Mouse (Mus musculus) gastrocnemius, adult 18-20 months (tissue): ENCODE results near the gene Tnrc6a. TPM values are rescaled to one million over a fixed set of nuclear protein-coding genes. Genes with fewer than 3 reads are reported as not detected.
"Not testable (repeated sequence)": the region's sequence is repeated elsewhere in the genome, so short reads cannot be mapped to it uniquely, and the experiment has no call there.

ENCODE experiments used
- DNase-seq: peaks from one replicate; pipeline ENCODE4 v3.0.0; 2021; ENCODE audit warnings: low spot score
- long read RNA-seq, 2 experiments: library from polyadenylated mRNA; stranded (forward); transcript quantifications; one replicate each; pipeline ENCODE4 v2.0.0; 2021
- total RNA-seq, 2 experiments: library from RNA; stranded (reverse); gene quantifications; 2 replicates each; pipeline ENCODE4 v1.2.3; 2021

Tnrc6a gene
- total RNA-seq: 10 to 100 TPM; 20.7 to 22.3 TPM
- long read RNA-seq, experiment 1, full-length matches to known transcripts: 3 of 14 reads
- long read RNA-seq, experiment 1, partial matches to known transcripts: 4 of 14 reads
- long read RNA-seq, experiment 1, other reads (novel, unspliced or antisense): 7 of 14 reads
- long read RNA-seq, experiment 2, full-length matches to known transcripts: 1 of 7 reads
- long read RNA-seq, experiment 2, partial matches to known transcripts: 3 of 7 reads
- long read RNA-seq, experiment 2, other reads (novel, unspliced or antisense): 3 of 7 reads

DNA sequence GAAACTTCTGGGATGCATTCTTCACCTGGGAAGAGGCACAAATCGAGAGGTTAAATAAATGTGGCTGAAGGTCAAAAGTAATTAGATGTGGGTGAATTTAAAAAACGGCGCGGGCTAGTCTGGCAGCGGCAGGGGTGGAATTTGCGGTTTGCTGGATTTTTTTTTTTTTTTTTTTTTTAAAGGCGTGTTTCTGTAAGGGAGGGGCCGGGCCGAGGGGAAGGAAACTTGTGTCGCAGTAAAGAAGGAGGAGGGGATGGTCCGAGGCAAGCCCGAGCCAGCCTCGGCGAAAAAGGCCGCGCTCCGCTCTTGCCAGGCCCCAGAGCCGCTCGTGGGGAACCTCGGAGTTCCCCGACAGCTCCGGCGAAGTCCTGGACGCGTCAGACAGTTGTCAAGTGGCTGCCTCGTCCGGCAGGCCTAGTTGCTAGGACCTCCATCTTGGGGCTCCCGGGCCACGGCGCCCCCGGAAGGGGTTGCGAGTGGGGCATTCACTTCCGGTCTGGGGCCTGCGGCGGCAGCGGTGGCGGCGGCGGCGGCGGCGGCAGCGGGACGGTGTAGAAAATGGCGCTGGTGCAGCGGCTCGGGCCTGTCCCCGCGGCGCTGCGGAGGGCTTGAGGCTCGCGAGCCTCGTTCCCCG is at the start of gene Tnrc6a:
Tnrc6a (plus strand) TSS at position 221 of the 634 bp plus-strand sequence.
- DNase-seq: peak; percentile 93

- DNase-seq: no peak
Measured at GRCm38 (mm10) chr7:123082236-123082635, 41.4 kb upstream of the Tnrc6a start.

GRCm38 (mm10) chr7:123083441-123084123 is 40.1 kb upstream of the Tnrc6a start:
- DNase-seq: no peak

DNA sequence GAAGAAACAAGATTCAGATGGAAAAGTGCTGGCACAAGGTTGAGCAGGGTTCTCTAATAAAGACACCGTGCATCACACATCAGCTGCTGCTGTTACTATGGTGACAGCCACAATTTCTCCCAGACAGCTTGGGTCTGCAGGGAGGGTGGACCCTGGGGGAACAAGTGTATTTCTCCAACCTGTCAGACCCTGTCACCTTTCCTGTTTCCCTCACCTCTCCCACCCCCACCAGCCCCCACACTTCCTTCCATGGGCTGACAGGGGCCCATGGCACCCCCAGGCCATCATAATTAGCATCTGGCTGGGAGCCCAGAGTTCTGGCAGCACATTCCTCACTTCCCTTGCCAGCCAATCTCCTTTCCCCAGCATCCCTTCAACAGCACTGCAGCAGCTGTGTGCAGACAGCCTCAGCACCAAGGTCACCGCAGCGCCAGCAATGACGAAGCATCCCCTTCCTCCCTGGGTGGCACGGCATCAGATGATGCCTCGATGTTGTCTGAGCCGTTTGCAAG is 39.4 kb upstream of the Tnrc6a start:
- peak; percentile 22 for DNase-seq

GRCm38 (mm10) chr7:123084708-123085107 is 39.0 kb upstream of the Tnrc6a start:
- no peak for DNase-seq

GRCm38 (mm10) chr7:123088920-123089319 is 34.8 kb upstream of the Tnrc6a start:
- no peak for DNase-seq

- DNase-seq: no peak
Measured at GRCm38 (mm10) chr7:123096344-123097120, 27.2 kb upstream of the Tnrc6a start.

GRCm38 (mm10) chr7:123097891-123098750 is 25.6 kb upstream of the Tnrc6a start:
- peak; percentile 73 for DNase-seq

DNA sequence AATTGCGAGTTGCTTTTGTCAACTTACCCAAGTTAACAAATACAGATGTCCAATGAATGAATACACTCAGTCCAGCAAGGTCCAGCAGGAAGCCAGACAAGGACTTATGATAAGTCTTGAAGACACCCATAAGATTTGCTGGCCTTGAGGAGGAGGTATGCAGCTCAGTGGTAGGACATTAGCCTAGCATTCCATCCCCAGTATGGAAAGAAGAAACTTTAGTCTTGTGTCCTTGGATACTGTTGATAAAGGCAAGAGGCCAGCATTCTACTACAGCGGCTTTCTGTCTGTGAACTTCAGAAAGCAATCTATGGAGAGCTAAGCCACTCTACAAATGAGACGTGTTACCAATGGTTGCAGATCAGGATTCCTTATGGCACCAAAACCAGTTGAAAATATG is 22.4 kb upstream of the Tnrc6a start:
- no peak for DNase-seq

DNA sequence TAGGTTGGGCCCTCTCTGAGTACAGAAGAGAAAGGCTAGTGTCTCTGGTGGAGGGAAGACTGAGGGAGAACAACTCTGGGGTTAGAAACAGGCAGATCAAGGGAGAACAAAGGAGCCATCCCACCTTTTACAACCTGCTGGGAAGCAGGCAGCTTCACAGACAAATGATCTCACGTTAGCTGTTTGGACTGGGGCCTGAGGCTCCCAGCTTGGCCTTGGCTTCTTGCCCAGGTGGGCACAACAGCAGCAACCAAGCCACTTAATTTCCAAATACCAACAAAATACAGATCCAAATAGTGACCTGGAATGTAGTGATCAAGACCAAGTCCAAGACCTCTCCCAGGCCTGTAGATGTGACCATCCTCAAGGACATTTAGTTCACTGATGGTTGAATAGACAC is 18.3 kb upstream of the Tnrc6a start:
- DNase-seq: not testable (repeated sequence)

DNA sequence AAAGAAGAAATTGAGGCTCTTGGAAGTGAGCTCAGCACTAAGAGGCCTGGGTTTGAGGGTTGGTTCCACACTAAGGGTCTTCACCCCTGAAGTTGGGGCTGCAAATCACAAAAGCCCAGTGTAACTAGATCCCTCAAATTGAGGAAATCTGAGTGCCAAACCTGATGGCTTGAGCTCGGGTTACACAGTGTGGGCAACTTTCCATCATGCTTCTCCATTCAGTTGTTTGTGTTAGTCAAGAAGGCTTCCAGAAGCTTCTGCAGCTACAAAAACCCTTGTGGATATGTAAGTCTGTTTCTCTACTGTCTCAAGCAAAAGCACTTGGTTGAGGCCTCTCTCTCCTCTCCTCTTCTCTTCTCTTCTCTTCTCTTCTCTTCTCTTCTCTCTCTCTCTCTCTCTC is 17.8 kb upstream of the Tnrc6a start:
- no peak for DNase-seq

DNA sequence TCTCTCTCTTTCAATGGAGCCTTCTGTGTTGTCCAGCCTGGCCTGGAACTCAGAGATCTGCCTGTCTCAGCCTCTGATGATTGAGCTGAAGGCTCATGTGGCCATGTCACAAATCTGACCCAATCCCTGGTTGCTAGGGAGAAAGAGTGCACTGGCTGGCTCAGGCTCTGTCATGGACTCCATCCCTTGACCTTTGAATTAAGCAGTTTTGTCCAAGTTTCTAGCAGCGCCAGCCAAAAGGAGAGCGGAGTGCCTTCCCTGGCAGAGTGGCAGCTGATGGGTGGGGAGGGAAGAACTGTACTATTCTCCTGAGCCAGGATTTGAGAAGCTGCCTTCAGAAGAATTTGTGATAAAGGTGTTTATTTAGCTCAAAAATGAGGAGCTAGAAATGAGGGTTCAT is 17.4 kb upstream of the Tnrc6a start:
- no peak for DNase-seq

- DNase-seq: no peak
Measured at GRCm38 (mm10) chr7:123108058-123109055, 15.3 kb upstream of the Tnrc6a start.

- no peak for DNase-seq
Measured at GRCm38 (mm10) chr7:123109361-123110000, 14.2 kb upstream of the Tnrc6a start.

DNA sequence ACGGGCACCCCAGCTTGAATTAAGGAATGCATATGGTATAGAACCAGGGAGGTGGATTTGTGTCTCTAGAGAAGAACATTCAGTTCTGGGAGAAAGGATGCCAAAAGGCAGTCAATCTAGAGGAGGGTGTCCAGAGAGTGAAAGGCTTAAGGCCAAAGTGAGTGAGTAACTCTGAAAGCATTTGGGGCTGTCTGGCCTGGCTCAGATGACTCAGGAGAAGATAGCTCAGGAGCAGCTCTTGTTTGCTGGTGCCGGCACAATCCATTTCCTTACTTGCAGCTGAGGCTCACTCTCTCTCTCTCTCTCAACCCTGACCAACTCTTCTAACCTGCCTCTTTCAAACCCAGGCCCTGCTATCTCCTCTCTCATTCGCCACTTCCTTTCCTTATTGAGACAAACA is 13.6 kb upstream of the Tnrc6a start:
- peak; percentile 62 for DNase-seq

DNA sequence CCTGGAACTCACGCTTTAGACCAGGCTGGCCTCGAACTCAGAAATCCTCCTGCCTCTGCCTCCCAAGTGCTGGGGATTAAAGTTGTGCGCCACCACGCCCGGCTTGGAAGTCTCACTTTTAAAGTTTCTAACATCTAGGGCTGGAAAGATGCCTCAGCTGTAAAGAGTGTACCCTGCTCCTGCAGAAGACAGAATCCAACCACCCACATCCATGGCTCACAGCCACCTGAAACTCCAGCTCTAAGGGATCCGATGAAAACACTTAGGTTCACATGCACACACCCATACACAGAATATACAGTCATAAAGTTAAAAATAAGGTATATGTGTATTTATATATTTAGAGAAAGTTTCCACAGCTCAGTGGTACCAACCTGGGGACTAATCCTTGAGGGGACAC is 10.1 kb upstream of the Tnrc6a start:
- DNase-seq: no peak

GRCm38 (mm10) chr7:123116799-123117198 is 6.9 kb upstream of the Tnrc6a start:
- no peak for DNase-seq

DNA sequence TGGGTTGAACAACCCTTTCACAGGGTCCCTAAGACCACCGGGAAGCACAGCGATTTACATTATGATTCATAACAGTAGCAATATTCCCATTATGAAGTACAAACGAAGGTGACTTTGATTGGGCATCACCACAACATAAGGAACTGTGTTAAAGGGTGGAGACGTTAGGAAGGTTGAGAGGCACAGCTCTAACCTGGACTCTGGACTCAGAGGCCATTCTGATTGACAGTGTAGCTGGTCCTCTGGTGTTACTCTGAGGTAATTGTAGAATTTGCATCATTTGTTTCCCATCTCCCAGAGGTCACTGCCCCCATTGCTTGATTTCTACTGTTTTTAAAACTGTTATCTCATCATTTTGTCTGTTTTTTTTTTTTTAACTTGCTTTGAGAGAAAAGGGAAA is 6.5 kb upstream of the Tnrc6a start:
- no peak for DNase-seq

DNA sequence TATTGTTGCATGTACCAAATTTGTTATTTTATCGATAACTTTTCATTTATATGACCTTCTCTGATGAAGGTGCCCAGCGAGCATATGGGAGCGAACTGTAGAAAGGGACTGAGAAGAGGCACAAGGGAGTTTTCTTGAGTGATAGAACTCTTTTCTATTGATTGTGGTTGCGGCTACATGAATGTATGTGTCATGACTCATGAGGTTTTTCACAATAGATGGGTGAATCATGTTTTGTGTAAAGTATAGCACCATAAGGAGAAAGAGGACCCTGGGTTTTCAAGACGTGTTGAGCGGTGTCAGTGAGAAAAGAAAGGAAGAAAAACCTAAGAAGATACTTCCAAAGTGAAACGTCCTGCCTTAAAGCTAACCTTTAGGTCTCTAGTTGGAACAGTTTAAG is 3.2 kb upstream of the Tnrc6a start:
- DNase-seq: no peak
